Comparison of ENCODE assay signal across 9 mouse cellular contexts in the genomic region with DNA sequence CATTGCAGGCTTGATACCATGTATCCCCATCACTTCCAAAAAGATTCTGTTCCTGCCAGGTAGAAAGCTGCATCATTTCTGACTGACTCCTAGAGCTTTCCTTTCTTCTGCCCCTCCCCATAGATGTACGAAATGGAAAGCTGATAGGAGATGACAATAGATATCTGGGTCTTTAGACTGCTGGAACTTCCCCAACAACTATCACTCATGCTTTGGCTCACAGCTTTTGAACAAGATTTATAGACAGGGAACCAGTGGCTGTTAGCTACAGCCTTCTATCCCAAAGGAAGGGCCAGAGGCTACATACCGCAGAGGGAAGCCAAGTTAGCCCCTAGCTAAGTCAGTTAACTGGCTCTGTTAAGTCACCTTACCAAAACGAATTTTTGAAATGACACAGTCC.
A peak's percentile ranks its signal among the peaks of the same experiment; 100 is the strongest.
DNase-seq lines count a peak whose midpoint lies in the region; ATAC-seq and TF ChIP-seq lines count a peak whose summit lies in the region.
"Had no signal": no experiment of that assay in that cellular context is flagged by ENCODE, and none has a peak within 500 bp of the region (broad histone marks: within the 10 kb centered on the region; RNA-seq: fewer than 3 reads in every experiment).

No protein-coding gene starts in this region.

- ATAC-seq in forebrain, postnatal 0 days: no peak
- no peak for ATAC-seq in liver, embryonic 13.5 days (ENCODE audit: low read depth)
- no peak for ATAC-seq in megakaryocyte progenitor cell, adult 5-6 weeks (replicated peaks; ENCODE audit: poor library complexity)

- H3ac ChIP-seq in C2C12 (ENCODE audit: control insufficient read depth, insufficient read length, low read depth): peak overlapping the region; percentile 39

- H3K4me2 ChIP-seq in forebrain, postnatal 0 days (ENCODE audit: low read depth): peak overlapping the region; percentile 62
- peak overlapping the region; percentile 76; the same call in 1 of the 2 replicates for H3K4me2 ChIP-seq in liver, embryonic 13.5 days

- no peaks in the 10 kb centered on the region for H3K9me3 ChIP-seq in forebrain, postnatal 0 days (ENCODE audit: low read length)
- H3K9me3 ChIP-seq in liver, embryonic 13.5 days (replicated peaks): no peaks in the 10 kb centered on the region

- H3K4me3 ChIP-seq in heart, adult 2 months: peak overlapping the region; percentile 72
- peak overlapping the region; percentile 43 for H3K4me3 ChIP-seq in C2C12 (ENCODE audit: insufficient read depth, poor library complexity, severe bottlenecking)
- peak overlapping the region; percentile 65 for H3K4me3 ChIP-seq in forebrain, postnatal 0 days (ENCODE audit: low read depth, low read length)
- no peak overlapping the region for H3K4me3 ChIP-seq in liver, embryonic 13.5 days (replicated peaks)

- DNase-seq in heart, adult 2 months: no peak
- no peak for DNase-seq in heart, postnatal 14 days
- no peak for DNase-seq in forebrain, postnatal 0 days
- DNase-seq in liver, embryonic 13.5 days: no peak
- no peak for DNase-seq in frontal cortex, adult 2 months (ENCODE audit: extremely low spot score in 1 of 2, low spot score in 1 of 2)
- DNase-seq in adrenal gland, postnatal 4 days (ENCODE audit: low spot score in 2 of 2): no peak
- DNase-seq: adrenal gland, postnatal 14 days had no signal

- H3K36me3 ChIP-seq in heart, adult 2 months (ENCODE audit: control insufficient read depth, insufficient read depth, low read length): peaks cover 19% of the 10 kb centered on the region
- no peaks in the 10 kb centered on the region for H3K36me3 ChIP-seq in C2C12 (ENCODE audit: control insufficient read depth, insufficient read depth)
- H3K36me3 ChIP-seq in forebrain, postnatal 0 days (ENCODE audit: insufficient read depth): no peaks in the 10 kb centered on the region
- H3K36me3 ChIP-seq in liver, embryonic 13.5 days: no peaks in the 10 kb centered on the region

- H3K4me1 ChIP-seq in heart, adult 2 months (ENCODE audit: control insufficient read depth, insufficient read depth, low read length): peaks cover 15% of the 10 kb centered on the region
- H3K4me1 ChIP-seq in forebrain, postnatal 0 days (ENCODE audit: insufficient read depth): peaks cover 31% of the 10 kb centered on the region
- peaks cover 21% of the 10 kb centered on the region for H3K4me1 ChIP-seq in liver, embryonic 13.5 days (replicated peaks)

- TF ChIP-seq EP300 in heart, adult 2 months (IDR thresholded peaks at IDR 0.05; ENCODE audit: insufficient read depth, low read depth, low read length): no peak

- peaks cover 20% of the 10 kb centered on the region for H3K79me3 ChIP-seq in C2C12 (ENCODE audit: low read depth)

- intact Hi-C loops in heart, adult 2 months (cut with DNase I): loop anchor here (5.0 kb wide), 3 partner anchors 35 to 130 kb away; a partner anchor contains a TSS
- intact Hi-C loops in heart, postnatal 14 days (cut with DNase I): loop anchor here (1.0 to 5.0 kb wide), 2 partner anchors 10 to 100 kb away; no protein-coding TSS in a partner anchor

- H3K27me3 ChIP-seq in heart, adult 2 months (ENCODE audit: control insufficient read depth, insufficient read depth, low read length): no peaks in the 10 kb centered on the region
- no peaks in the 10 kb centered on the region for H3K27me3 ChIP-seq in C2C12 (ENCODE audit: control insufficient read depth, insufficient read depth, insufficient read length)
- H3K27me3 ChIP-seq in forebrain, postnatal 0 days (ENCODE audit: insufficient read depth, low read length): no peaks in the 10 kb centered on the region
- H3K27me3 ChIP-seq in liver, embryonic 13.5 days: peaks cover 30% of the 10 kb centered on the region

- no peak for TF ChIP-seq CTCF in heart, adult 2 months (IDR thresholded peaks at IDR 0.05)
- TF ChIP-seq CTCF in C2C12 (IDR thresholded peaks at IDR 0.05; ENCODE audit: control insufficient read depth, insufficient read depth, insufficient read length): no peak
- TF ChIP-seq CTCF in forebrain, postnatal 0 days (IDR thresholded peaks at IDR 0.05; ENCODE audit: low read depth): no peak

- no peak for TF ChIP-seq POLR2A in heart, adult 2 months (IDR thresholded peaks at IDR 0.05; ENCODE audit: insufficient read depth, low read depth, low read length)

- peak overlapping the region; percentile 92 for H3K27ac ChIP-seq in heart, adult 2 months
- H3K27ac ChIP-seq in forebrain, postnatal 0 days (ENCODE audit: low read depth, low read length): no peak overlapping the region; the same call in 1 of the 2 replicates
- no peak overlapping the region for H3K27ac ChIP-seq in liver, embryonic 13.5 days

- peak overlapping the region; percentile 71 for H3K9ac ChIP-seq in heart, adult 2 months (ENCODE audit: low read depth, low read length)
- peak overlapping the region; percentile 65 for H3K9ac ChIP-seq in forebrain, postnatal 0 days
- H3K9ac ChIP-seq in liver, embryonic 13.5 days: no peak overlapping the region

- H3K79me2 ChIP-seq in heart, adult 2 months (replicated peaks; ENCODE audit: control insufficient read depth, insufficient read depth, low read length): peaks cover 5% of the 10 kb centered on the region; the same call in 1 of the 2 replicates
- H3K79me2 ChIP-seq in C2C12 (ENCODE audit: control insufficient read depth, insufficient read depth): peaks cover 55% of the 10 kb centered on the region

- 12% methylated on average over 3 of the region's 3 CpGs for WGBS in heart, adult 2 months
- 13% methylated on average over 3 of the region's 3 CpGs for WGBS in forebrain, postnatal 0 days
- WGBS in liver, embryonic 13.5 days (ENCODE audit: insufficient replicate concordance): 34% methylated on average over 3 of the region's 3 CpGs

TF ChIP-seq in C2C12, 6 proteins besides CTCF, POLR2A, EP300 and RAD21:
- TF ChIP-seq CEBPB (IDR thresholded peaks at IDR 0.05; ENCODE audit: low read depth) (no peak), MYOG (IDR thresholded peaks at IDR 0.05; ENCODE audit: control insufficient read depth, extremely low read depth, insufficient read length) (no peak), USF1 (IDR thresholded peaks at IDR 0.05; ENCODE audit: low read depth) (no peak), MYOD1 (IDR thresholded peaks at IDR 0.05; ENCODE audit: control insufficient read depth, insufficient read length, low read depth) (no peak), MAX (IDR thresholded peaks at IDR 0.05) (no peak), FOSL1 (IDR thresholded peaks at IDR 0.05; ENCODE audit: insufficient read depth, low read length, poor library complexity, severe bottlenecking) (no peak)
TF ChIP-seq in C2C12: peak in this region for 0.
